Mouse (Mus musculus): ENCODE results near the gene Pex13.

Pex13 gene

DNA sequence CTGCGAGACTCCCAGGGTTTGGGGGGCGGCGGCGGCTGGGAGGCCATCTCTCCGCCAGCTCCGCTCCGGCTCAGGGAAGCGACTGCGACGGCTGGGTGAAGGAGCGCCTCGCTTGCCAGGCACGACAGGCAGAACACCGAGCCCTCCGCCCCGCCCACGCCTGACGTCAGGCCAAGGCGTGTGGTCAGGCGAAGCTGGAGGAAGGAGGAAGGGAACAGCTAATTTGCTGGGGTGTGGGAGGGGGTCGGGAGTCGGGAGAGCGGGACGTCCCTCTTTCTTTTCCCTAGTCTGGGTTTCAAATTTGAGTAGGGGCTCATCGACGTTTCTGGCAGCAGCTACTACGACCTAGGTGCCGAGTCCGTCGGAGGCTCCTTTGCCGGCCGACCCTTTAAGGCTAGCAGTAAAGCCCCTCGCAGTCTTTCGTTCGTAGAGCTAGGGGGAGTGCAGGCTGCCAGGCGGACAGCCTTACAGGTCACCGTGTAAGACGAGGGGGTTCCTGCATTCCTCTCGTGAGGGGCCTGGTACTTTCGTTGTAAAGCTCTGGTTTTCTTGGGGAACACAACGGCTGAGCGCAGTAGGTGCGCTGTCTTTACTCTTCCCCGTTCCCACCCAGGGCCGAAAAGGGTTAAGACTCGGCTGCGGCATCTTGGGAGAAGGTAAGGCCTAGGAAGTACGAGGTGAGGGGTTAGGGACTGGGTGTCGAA, at the start of gene Pex13:
Gene Pex13, minus strand, starts transcription at position 162 of the 704 bp plus-strand sequence.
- DNase-seq (ENCODE audit: low spot score in 2 of 2), result peak; percentile 88 to 90

DNA sequence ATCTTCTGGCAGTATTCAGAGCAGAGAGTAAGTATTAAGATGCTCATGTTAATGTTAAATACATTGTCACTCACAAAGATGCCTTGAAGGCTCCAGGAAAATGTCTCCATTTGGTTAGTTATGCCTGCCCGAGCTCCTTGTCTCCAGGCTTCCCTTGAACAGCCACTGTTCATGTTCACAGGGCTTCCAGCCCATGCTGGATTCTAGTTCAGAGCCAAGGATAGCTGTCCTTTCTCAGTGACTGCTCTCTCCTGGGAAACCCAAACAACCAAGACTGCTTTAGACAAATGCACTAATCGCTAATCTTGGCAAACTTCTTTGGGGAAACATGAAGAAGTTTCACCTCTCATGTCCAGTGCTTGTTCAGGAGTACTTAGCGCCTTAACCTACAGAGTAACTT, 46.5 kb upstream of the Pex13 start:
- no peak for DNase-seq (ENCODE audit: low spot score in 2 of 2)

DNA sequence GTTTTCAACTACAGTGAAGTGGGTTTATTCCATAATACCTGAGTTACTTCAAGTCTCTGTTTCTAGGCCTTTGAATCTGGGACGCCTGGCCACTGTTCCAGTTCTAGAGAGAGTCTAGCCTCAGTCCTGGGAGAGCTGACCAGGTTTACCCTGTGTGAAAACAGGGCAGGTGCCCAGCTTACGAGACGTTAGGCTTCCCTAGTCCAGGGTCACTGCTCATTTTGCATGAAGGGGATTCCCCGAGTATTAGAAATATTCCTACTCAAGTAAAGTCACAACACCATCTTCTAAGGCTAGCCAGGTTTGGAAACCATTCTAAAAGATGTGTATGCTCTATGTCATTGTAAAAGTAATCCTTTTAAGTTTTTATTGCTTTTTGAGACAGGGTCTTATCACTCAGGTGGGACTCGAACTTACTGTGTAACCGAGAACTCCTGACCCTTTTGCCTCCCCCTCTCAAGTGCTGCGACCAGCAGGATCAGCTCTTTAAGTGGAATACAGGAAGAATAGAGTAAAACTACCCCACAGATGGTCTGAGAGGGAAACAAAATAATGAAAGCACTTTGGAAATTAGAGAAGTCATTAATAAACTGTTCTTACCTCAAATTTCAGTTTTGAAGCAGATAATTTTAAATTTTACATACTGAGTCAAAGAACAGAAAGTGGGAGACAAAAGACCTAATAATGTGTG, 39.0 kb upstream of the Pex13 start:
- no peak for DNase-seq (ENCODE audit: low spot score in 2 of 2)

DNA sequence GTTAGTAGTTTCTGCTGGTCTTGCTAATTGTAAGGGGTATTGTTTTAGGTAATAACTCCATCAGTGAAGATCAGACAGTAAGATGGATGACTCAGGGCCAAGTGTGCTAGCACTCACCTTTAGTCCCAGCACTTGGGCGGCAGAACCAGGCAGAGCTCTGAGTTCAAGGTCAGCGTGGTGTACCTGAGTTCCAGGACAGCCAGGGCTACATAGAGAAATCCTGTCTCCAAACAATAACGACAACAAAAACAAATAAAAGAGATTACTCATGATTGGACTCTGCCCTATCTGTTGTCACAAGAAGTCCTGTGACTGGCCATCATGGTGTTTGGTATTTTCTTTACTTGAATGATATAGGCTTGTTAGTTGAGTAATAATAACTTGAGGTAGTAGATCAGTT, 36.1 kb upstream of the Pex13 start:
- DNase-seq (ENCODE audit: low spot score in 2 of 2), result no peak

DNA sequence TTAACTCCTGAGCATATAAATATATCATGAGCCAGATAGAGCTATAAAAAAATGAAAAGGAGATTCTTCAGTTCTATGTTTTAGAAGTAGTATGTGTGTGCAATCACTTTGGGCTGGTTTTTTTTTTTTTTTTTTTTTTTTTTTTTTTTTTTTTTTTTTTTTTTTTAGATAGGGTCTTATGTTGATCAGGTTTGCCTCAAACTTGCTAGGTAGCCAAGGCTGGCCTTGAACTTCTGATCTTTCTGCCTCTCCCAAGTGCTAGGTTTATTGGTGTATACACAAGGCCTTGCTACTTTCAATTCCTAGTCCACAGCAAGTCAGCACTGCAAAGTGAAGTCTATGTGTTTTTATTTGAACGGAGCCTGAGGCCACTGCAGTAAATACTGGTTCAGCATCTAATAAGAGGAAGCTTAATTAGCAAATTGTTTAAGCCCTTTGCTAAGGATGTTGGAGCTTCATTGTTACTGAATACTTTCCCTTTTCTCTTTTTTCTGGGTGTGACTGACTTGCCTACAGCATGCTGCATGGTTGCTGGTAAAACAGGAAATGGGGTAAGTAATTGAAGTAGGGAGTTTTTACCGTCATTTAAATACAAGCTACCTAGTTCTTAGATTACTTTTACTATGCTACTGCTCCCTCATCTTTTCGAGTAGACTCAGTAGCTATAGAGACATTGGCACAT, 33.8 kb upstream of the Pex13 start:
- DNase-seq (ENCODE audit: low spot score in 2 of 2), result no peak

DNA sequence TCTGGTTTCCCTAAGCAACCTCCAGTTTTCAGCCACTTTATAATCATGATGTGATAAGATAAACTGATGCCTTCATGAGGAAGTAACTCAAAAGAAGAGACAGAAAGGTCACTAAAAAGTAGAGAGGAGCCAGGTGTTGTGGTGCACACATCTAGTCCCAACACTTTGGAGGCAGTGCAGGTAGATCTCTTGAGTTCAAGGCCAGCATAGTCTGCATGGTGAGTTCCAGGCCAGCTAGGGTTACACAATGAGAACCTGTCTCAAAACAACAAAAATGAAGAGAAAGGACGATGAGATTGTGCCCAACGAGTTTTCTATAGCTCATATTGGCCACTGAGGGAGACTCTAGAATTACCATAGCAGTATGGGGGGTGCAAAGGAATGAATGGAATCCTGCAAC, 32.8 kb upstream of the Pex13 start:
- no peak for DNase-seq (ENCODE audit: low spot score in 2 of 2)

DNA sequence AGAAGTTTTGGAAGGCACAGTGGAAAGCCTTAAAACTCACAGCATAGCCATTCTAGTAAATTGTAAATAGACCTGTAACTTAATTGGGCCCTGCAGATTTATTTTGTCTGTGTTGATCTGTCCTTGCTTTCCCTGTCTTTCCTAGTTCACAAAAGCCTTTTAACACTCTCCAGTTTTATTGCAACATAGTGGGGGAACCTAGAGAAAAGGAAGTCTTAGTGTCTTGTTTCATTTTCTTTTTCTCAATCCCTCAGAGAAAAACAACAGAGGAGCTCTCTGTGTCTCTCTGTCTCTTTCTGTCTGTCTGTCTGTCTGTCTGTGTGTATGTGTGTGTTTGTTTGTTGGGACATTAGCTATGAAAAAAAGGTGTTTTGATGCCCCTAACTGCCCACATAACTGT, 30.1 kb upstream of the Pex13 start:
- no peak for DNase-seq (ENCODE audit: low spot score in 2 of 2)

DNA sequence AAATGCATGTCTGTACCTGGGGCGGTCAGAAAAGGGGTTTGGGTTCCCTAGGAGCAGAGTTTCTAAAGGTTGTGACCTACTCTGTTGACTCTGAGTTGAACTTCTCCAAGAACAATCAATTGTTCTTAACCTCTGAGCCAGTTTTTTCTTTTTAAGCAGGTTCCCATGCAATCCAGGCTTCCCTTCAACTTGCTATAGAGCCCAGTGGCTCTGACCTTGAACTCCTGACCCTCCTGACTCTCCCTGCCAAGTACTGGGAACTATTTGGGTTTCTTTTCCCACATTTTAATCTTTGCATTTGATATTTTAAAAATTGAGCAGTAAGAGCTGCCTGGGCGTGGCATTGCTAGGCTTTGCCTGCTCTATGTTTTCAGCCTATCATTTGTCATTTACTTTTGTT, 27.5 kb upstream of the Pex13 start:
- no peak for DNase-seq (ENCODE audit: low spot score in 2 of 2)

DNA sequence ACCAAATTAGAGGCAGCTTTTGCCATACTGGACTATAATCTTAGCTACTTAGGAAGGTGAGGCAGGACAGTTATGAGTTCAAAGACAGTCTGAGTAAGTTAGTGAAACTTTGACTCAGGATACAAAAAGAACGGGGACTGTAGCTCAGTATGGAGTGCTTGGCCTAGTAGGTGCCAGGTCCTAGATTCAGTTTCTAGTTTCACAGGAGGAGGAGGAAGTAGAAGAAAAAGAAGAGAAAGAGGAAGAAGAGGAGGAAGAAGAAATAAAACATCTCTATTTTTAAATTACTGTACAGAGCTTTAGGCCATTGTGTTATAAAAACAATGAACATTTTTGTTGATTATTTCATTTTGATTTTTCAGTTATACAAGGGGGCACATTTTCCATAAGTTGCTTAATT, 22.3 kb upstream of the Pex13 start:
- no peak for DNase-seq (ENCODE audit: low spot score in 2 of 2)

DNA sequence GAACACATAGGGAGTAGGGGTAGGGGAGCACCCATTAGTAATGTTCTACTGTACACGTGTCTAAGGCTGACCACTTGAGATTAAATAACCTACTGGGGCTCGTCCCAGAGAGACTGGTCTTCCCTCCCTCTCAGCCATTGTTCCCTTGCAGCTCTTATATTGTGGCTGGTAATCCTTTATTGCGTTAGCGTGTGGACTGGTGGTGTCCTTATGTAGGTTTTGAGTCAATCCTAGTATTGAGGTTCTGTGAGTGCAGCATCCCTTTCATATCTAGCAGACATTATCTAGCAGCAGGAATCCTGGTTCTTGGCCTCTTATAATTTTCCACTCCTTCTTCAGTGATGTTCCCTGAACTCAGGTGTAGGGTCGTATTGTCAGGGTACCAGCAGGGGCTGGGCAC, 20.9 kb upstream of the Pex13 start:
- no peak for DNase-seq (ENCODE audit: low spot score in 2 of 2)

DNA sequence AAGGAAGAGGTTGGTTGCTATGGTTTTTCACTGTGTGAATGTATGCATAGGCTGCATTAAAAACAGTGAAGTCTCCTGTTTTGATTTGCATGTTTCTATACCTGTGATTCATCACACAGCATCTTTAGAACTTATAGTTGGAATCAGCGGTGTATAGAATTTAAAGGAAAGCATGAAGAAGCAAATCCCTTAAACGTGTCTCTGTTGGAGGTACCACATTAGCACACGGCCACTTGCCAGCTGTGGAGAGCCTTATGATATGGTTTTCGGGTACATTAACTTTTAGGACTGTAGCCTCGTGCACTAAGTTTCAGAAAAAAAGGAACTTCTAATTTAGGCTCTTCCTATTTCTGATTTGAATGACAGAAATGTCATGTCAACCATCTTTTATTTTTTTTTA, 16.8 kb upstream of the Pex13 start:
- DNase-seq (ENCODE audit: low spot score in 2 of 2), result no peak

DNA sequence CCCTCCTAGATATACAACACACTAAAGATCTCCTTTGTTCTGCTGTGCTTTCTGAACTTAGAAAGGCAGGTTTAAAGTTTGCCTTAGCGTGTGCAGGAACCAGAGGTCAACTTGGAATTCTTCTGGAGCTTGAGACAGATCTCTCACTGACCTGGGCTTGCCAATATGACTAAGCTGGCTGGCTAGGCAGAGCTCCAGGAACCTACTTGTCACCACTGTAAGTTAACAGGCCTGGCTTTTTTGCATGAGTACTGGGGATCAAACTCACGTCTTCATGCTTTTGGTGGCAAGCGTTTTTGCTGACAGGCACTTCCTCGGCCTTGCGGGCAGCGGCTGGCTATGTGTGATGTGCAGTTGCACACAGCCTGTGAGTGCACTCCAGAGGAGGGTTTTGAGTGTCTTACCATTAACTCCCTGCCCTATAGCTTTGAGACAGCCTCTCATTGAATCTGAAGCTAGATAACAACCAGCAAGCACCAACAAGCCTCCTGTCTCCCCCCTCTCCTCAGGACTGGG, 14.7 kb upstream of the Pex13 start:
- DNase-seq (ENCODE audit: low spot score in 2 of 2), result no peak

DNA sequence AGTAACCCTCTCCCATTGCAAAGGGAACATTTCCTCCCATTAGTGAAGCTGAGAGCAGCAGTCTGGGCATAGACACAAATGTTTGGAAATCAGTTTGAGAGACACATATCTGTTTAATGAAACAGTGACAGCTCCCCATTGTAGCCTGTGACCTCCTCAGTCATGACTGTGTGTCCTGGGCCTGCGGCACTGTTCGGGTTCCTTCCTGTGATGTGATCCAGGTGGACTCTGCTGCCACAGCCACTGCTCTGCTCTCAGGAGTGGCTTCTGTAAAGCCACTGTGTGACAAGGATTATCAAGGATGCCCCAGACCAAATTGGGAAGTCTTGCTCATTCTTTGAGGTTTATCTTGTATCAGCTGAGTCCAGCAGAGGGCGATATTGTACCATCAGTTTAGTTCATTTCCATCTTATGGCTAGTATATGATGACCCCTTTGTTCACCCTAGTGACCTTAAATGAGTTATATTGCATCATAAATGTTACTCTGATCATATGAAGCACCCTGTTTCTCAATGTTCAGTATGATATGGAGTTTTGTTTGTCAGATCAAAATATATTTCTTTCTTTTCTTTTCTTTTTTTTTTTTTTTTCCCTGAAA, 13.4 kb upstream of the Pex13 start:
- DNase-seq (ENCODE audit: low spot score in 2 of 2), result peak; percentile 46 to 76

DNA sequence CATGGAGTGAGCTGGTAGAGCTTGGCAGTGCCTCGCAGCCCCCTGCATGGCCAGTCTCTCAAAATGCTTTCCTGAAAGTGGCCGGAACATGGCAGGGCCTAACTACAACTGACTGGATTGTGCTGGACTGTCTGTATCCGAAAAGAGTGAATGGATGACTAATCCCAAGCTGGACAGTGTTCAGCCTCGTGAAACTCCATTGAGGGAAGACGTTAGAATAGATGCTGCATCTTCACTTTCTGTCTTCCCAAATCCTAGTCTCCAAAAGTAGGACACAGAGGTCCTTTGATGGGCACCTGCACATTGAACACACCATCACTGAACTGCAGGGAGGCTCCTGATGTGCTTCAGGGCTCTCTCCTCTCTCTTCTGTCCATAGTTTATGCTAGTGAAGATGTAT, 10.3 kb upstream of the Pex13 start:
- no peak for DNase-seq (ENCODE audit: low spot score in 2 of 2)

DNA sequence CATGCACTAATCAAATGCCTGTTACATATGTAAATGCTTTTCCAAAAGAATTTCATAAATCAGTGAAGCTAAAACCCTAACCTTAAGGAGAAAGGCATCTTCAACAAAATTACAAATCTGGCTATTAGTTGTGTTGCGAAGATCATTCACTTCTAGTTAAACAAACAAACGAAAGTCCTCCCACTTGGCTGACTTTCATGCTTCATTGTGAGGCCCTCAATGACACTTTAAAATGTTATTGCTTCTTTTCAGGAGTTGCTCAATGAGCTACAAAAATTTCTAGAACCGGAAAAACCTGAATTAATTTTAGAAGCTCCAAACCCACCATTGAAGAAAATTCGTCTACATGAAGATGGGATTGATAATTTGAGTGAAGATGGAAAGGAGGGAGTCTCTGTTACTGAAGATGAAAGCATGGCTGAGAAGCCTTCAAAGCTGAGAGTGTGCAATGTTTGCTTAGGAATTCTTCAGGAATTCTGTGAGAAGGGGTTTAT, 6.5 kb upstream of the Pex13 start:
- no peak for DNase-seq (ENCODE audit: low spot score in 2 of 2)

DNA sequence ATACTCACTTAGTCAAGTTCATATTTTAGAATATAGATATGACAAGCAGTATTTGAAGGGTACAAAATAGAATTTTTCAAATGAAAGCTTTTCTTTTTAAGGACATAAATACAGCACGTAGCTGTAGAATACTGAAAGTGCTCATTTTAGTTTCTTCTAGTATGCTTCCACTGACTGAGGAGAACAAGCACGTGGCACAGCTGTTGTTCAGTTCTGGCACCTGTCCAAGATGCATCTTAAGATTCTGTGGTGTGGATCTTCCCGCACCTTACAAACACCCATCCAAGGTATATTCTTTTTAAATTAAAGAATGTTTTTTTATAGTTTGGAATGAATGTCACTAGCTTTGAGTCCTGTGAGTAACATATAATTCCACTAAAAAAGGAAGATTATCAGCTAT, 1.4 kb upstream of the Pex13 start:
- no peak for DNase-seq (ENCODE audit: low spot score in 2 of 2)

DNA sequence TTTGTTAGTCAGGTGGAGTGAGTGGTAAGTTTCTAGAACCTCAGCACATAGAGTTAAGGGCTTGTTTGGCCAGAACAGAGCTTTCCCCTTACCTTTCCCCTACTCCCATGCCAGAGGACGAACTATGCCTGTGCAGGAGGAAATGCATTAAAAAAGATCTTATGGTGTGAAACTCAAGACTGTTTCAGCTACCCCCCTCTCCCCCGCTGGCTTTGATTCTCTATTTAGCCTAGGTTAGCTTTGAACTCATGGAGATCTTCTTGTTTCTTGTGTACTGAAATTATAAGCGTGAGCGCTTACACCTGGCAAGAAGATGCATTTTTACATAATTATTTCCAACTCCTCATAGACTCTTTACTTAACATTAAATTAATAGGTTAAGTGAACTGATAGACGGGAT, 767 bp upstream of the Pex13 start:
- no peak for DNase-seq (ENCODE audit: low spot score in 2 of 2)

DNA sequence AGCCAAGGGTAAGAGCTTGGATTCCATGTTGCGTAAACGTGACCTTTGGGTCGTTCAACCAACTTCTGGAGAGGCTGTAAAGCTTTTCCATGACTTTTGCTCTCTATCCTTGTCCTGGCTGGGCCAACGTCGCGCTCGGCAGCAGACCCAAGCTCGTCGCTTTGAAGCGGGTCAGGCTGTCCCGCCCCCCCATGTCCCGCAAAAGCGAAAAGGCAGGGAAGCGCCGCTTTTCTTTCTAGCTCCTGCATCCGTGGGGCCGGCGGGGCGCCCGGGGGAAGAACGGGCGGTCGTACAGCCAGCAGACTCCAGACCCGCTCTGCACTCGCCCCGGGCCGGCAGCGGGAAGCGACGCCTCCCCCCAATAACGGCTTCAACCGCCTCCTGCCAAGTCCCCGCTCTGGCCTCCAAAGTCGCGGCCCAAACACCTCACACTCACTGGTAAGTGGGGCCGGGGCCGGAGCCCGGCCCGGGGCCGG, 410 bp downstream of the Pex13 start, which contains the start of gene Pus10:
Gene Pus10, plus strand, starts transcription at position 364 of the 476 bp plus-strand sequence.
- DNase-seq (ENCODE audit: low spot score in 2 of 2), result peak in 1 of 2 experiments; percentile 11

DNA sequence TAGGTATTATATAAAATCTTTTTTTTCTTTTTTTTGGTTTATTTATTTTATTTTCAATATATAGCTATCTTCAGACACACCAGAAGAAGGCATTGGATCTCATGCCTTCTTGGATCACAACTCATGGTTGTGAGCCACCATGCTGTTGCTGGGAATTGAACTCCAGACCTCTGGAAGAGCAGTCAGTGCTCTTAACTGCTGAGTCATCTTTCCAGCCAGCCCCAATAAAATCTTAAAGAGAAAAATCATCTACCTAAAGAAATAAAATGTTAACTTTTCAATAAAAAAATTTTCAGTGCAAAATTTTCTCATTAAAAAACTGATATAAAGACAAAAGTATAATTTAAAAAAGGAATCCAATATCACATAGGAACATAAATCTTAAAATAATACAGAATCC, 1.5 kb downstream of the Pex13 start:
- no peak for DNase-seq (ENCODE audit: low spot score in 2 of 2)

DNA sequence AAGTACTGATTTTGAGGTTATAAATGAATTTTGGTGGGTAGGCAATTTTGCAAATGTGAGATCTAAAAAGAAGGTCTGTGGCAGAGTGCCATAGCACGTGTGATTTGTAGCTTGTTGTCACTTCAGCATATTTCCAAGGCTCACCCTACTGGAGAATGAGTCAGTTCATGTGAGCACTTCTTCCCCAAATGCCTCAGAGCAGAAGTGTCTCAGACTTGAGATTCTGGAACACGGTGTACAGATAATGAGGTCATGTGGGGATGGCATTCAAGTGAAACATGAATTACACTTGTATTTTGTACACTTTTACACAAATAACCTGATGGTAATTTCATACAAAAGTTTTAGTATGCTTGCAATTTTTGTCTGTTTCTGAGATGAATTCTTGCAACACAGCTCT, 8.0 kb downstream of the Pex13 start:
- no peak for DNase-seq (ENCODE audit: low spot score in 2 of 2)

DNA sequence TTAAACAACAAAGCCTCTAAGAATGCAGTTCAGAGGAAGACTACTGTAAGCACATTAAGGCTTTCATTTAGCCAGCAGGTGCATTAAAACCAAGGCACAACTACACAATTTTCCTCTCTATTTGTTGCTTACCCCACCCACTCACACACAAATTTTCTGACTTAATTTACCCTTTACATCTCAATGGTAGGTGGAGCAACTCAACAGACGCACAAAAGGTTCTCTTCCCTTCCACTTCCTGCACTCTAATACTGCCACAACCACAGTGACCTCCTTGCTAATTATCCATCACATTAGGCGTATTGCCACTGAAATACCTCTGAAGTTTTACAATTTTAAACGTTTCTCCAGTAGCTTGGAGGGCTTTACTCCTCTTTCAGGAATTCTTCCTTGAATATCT, 12.1 kb downstream of the Pex13 start:
- DNase-seq (ENCODE audit: low spot score in 2 of 2), result no peak

DNA sequence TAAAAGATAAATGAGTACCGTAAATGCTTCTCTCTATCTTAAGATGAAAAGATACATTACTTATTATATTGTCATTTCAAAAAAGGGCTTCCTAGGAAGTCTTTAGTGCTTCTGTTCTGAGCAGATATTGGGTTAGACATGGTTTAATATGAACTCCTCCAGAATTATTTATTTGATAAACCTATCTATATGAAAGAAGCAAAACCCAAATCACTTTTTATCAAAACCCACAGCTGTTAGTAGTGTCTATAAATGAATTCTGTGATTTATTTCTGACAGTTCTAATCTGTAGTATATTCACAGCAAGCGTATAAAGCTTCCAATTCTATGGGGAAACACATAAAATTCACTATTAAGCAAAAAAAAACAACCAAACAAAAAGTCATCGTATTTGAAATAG, 17.9 kb downstream of the Pex13 start:
- no peak for DNase-seq (ENCODE audit: low spot score in 2 of 2)
